Mouse (Mus musculus) lung, embryonic 16.5 days (tissue): Measurements from ENCODE around the gene 1700020L24Rik. TPM values are rescaled to one million over a fixed set of nuclear protein-coding genes. Genes with fewer than 3 reads are reported as not detected.

Source experiments
- polyA plus RNA-seq: library from polyadenylated mRNA; unstranded; fragments of >200 nt; fragmentation: Nextera tagmentation; extraction: Ambion mirVana; gene quantifications from 2 replicates; pipeline ENCODE4 v1.2.1, GENCODE M21; 2015

The 1700020L24Rik gene
- polyA plus RNA-seq, 1 experiment from 2014 or later = not detected

Other genes with a start within 250 kb of the 1700020L24Rik start
- gene Slfn3, start 246.3 kb upstream of the 1700020L24Rik start, polyA plus RNA-seq = 1.1 and 1.2 TPM in 2 replicates
- 0.45 and 0.75 TPM in 2 replicates for gene Slfn14, start 151.0 kb upstream of the 1700020L24Rik start, polyA plus RNA-seq
- 54.9 and 59.8 TPM in 2 replicates for gene Ap2b1, start 138.7 kb upstream of the 1700020L24Rik start, polyA plus RNA-seq
- 13.1 and 13.9 TPM in 2 replicates for gene Pex12, start 135.1 kb upstream of the 1700020L24Rik start, polyA plus RNA-seq
- 0.41 and 0.62 TPM in 2 replicates for gene Rasl10b, start 28.5 kb upstream of the 1700020L24Rik start, polyA plus RNA-seq
- gene Gas2l2, start 8.2 kb upstream of the 1700020L24Rik start, polyA plus RNA-seq = 0.53 and 0.82 TPM in 2 replicates
- 1.7 and 1.8 TPM in 2 replicates for gene Mmp28, start 25.4 kb downstream of the 1700020L24Rik start, polyA plus RNA-seq
- gene Taf15, start 35.4 kb downstream of the 1700020L24Rik start, polyA plus RNA-seq = 12.3 and 13.9 TPM in 2 replicates
- not detected in 2 replicates for gene Heatr9, start 84.5 kb downstream of the 1700020L24Rik start, polyA plus RNA-seq
- gene Ccl5, start 92.8 kb downstream of the 1700020L24Rik start, polyA plus RNA-seq = 1.1 and 1.9 TPM in 2 replicates
- 5.1 and 5.9 TPM in 2 replicates for gene Ccl9, start 141.0 kb downstream of the 1700020L24Rik start, polyA plus RNA-seq
- gene Ccl6, start 155.4 kb downstream of the 1700020L24Rik start, polyA plus RNA-seq = 10.0 and 19.7 TPM in 2 replicates
- gene Rpl9-ps1, start 207.9 kb downstream of the 1700020L24Rik start, polyA plus RNA-seq = not detected in 2 replicates
- gene Ccl3, start 211.7 kb downstream of the 1700020L24Rik start, polyA plus RNA-seq = 0.48 and 0.95 TPM in 2 replicates
- not detected in 2 replicates for gene Ccl4, start 224.9 kb downstream of the 1700020L24Rik start, polyA plus RNA-seq